Mouse (Mus musculus): ENCODE data around the gene Gm10521.
"Not testable (repeated sequence)": the region's sequence is repeated elsewhere in the genome, so short reads cannot be mapped to it uniquely, and the experiment has no call there.

Gm10521 gene

DNA sequence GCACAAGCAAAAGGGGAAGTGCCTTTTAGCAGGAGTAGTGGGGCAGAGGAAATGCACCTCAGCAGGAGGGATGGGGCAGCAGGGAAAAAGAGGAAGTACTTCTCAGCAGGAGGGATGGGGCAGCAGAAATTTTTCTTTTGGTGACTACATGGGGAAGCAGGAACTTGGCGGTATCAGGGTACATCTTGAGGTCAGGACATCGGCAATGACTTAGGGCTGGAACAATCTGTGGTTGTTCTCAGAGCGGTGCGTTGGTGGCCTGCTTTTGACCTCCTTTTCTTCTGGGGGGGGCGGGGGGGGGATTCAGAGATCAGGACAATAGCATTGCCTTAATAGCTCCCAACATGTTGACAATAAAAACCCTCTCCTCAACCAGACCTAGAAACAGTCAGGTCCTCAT lies at the start of gene Gm10521:
TSS of gene Gm10521 (plus strand) at position 301 of the 400 bp plus-strand sequence.
- DNase-seq (ENCODE audit: low spot score in 2 of 2) = not testable (repeated sequence)

DNA sequence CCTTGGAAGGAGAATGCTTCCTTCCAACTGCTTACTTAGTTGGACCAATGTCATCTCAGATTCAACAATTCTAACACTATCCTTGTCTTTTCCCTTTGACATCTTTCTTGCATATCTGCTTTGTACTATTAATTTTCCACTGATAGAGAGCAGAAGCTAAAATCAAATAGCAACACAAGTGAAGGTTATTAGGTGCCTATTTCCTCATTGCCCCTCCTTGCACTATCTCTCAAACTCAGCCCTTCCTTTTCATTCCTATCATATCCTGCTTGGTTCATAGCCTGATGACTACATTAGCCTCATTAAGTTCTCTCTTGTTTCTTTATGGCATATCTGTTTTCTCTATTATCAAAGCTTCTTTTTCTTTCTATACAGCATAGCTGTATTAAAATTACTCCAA lies 47.3 kb upstream of the Gm10521 start:
- no peak for DNase-seq (ENCODE audit: low spot score in 2 of 2)

GRCm38 (mm10) chr1:171848757-171849156 lies 46.7 kb upstream of the Gm10521 start:
- DNase-seq (ENCODE audit: low spot score in 2 of 2) = no peak

DNA sequence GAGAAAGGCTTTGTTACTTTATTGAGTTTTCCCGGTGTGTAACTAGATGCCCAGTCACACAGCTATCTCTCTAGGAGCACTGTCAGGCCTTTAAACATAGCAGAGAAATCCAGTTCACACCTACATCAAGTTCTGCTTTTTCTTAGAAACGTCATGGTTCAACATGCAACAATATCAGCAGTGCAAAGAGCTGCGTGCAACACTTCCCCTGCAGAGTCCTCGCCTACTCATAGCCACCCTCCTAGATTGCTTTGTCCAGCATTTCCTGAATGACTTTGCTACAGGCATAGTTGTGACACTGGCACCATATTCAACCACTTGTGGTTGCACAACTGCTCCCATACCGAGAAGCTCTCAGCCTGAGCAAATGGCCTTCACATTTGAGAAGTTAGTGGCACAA lies 46.0 kb upstream of the Gm10521 start:
- DNase-seq (ENCODE audit: low spot score in 2 of 2) = peak in 1 of 2 experiments; percentile 4

GRCm38 (mm10) chr1:171865467-171865866 lies 30.0 kb upstream of the Gm10521 start:
- DNase-seq (ENCODE audit: low spot score in 2 of 2) = no peak

GRCm38 (mm10) chr1:171886989-171887388 lies 8.5 kb upstream of the Gm10521 start:
- no peak for DNase-seq (ENCODE audit: low spot score in 2 of 2)

DNA sequence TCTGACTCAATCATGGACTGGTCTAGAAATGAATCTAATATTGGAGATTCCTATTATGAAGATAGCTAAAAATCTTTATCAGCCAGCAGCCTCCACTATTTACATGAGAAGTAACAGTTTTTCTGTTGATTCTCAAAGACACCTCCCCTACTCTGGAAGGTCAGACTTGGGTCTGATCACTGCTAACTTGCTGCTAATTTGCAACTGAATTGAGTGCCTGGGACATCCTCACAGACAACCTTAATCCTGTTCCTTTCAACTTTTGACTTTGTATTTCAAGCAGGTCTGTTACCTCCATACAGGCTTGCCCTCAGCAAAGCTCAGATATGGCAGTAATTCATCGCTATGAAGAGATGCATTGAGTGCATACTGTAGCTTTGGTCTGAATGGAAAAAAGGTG lies 8.5 kb downstream of the Gm10521 start:
- DNase-seq (ENCODE audit: low spot score in 2 of 2) = no peak

- no peak for DNase-seq (ENCODE audit: low spot score in 2 of 2)
Measured at GRCm38 (mm10) chr1:171915638-171916458, 20.4 kb downstream of the Gm10521 start.

DNA sequence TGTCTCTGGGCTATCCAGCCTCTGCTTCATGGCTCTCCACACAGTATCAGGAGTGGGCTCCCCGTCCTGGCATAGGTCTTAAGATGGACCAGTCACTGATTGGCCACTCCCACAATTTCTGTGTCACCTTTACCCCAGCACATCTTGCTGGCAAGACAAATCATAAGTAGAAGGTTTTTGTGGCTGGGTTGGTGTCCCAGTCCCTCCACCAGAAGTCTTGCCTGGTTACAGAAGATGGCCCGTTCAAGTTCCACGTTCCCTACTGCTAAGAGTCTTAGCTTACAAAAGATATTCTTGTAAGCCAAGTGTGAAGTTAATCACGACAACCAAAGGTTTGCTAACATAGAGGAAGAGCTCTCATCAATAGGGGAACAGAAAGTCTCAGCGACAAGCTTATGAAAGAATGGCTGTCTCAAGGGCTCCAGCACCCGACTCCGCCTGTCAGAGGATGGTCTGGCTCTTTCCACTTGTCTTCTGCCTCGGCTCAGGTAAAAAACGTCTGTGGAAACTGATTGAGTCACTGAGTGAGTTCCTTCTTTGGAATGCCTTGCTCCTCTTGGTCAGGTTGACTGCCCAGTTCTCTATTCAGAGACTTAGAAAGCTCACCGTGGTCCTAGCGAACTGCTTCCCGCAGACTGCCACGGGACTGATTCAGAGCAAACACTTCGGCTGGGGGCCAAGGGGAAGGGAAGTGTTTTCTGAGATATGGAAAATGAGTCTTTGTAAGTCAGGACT lies 22.0 kb downstream of the Gm10521 start, which contains the start of gene Slamf6:
TSS of gene Slamf6 (plus strand) at position 211 of the 735 bp plus-strand sequence.
- no peak for DNase-seq (ENCODE audit: low spot score in 2 of 2)

DNA sequence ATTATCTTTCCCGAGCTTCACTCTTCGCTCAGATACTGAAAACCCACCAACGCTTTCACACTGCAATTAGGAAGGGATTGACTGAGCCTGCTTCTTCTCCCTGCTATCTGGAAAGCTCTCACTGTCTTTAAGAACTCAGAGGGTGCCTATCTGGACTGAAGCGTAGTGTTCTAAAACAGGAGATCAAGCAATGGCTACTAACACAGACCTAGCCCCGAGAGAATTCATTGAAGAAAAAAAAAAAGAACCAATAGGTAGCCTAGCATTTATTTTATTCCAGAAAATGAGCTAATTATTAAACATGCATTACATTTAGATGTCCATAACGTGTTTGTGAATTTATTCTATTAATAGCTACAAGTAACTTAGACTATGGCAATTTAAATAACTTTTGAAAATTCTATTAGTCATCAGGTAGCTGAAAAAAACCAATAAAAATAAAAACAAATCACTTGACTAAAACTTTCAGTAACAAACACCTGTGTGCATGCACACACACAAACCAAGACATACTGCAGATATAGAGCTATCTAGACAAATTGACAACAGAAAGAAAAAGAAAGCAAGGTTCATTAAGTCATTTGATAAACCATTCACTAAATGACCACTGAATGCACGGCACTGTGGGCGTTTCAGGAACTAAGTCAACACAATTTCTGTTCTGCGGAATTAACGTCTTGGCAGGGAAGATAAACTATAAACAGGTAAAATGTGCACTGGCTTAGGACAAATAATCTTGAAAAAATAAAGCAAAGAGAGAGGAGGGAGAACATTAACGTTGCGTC lies 22.9 kb downstream of the Gm10521 start:
- no peak for DNase-seq (ENCODE audit: low spot score in 2 of 2)

- no peak for DNase-seq (ENCODE audit: low spot score in 2 of 2)
Measured at GRCm38 (mm10) chr1:171919193-171919592, 23.7 kb downstream of the Gm10521 start.

GRCm38 (mm10) chr1:171919901-171920510 lies 24.5 kb downstream of the Gm10521 start:
- no peak for DNase-seq (ENCODE audit: low spot score in 2 of 2)

GRCm38 (mm10) chr1:171920989-171921621 lies 25.6 kb downstream of the Gm10521 start:
- DNase-seq (ENCODE audit: low spot score in 2 of 2) = no peak

- no peak for DNase-seq (ENCODE audit: low spot score in 2 of 2)
Measured at GRCm38 (mm10) chr1:171921641-171922040, 26.2 kb downstream of the Gm10521 start.

GRCm38 (mm10) chr1:171922844-171923243 lies 27.4 kb downstream of the Gm10521 start:
- DNase-seq (ENCODE audit: low spot score in 2 of 2) = no peak

DNA sequence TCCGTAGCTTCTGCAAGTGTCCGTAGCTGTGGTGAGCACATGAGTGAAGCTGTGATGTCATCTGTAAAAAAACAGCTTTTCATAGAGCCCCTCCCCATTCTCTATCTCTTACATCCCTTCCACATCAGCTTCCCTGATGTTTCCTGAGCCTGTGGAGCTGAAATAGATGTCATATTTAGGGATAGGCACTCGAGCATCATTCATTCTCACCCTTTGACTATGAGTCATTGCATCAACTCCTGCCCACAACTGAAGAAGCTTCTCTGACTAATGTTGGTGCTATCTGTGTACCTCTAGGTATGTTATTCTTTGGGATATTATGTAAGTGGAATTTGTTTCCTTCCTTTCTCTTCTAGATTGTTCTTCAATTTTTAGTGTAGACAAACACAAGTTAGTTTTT lies 29.4 kb downstream of the Gm10521 start:
- no peak for DNase-seq (ENCODE audit: low spot score in 2 of 2)

GRCm38 (mm10) chr1:171933851-171934250 lies 38.4 kb downstream of the Gm10521 start:
- DNase-seq (ENCODE audit: low spot score in 2 of 2) = no peak

DNA sequence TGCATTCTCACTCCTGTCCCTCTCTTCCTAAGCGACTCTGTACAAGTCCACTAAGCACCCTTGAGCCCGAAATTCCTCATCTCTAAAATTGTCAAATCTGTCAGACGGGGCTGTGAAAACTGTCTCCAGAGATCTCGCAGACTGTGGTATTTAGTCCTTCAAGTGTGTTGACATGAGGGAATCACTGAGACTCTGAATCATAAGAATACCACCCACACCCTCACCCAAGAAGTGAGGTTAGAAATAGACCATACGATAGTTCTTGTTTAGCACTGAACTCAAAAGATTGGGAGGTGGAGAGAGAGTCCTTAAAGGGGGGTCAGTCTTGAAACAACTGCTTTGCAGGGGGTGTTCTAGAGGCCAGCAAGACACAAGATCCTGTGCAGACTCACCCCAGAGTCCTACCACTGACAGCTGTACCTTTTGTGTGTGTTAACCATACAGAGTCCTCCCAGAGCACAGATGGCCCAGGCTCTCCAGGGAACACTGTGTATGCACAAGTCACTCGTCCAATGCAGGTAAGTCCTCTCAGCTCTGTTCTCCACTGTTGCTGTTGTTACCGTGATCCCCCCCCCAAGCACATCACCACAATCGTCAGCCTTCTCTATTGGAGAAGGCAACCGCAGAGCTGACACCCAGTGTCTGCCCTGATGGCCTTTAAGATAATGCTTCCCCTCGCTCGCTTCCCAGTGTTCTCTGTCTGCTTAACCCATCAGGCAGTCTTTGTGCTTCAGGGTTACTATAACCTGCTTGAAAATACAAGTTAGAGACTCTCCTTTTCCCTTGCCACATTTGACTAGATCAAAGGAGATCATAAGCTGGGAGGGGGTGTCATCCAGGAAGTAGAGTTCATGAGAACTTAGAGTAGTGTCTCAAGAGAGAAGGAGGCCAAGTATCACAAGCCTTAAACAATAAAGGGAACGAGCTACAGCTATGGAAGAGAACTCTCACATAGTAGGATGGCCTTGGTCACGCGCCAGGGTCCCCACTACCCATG lies 43.8 kb downstream of the Gm10521 start:
- no peak for DNase-seq (ENCODE audit: low spot score in 2 of 2)

DNA sequence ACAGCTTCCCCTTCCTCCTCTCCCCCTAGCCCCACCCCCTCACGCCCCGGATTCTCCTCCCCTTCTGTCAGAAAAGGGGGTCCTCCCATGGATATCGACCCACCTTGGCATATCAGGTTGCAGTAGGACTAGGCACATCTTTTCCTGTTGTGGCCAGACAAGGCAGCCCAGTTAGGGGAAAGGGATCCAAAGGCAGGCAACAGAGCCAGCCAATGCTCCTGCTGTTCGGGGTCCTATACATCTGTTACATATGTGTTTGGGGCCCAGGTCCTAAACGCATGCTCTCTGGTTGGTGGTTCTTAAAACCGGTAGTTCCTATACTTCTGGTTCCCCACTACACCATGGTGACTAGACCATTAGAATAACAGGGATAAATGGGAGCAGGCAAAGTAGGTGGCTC lies 45.2 kb downstream of the Gm10521 start:
- DNase-seq (ENCODE audit: low spot score in 2 of 2) = no peak

- DNase-seq (ENCODE audit: low spot score in 2 of 2) = no peak
Measured at GRCm38 (mm10) chr1:171946447-171946995, 51.1 kb downstream of the Gm10521 start.

Data from urinary bladder, postnatal 36 days (tissue).